Mouse (Mus musculus) adrenal gland, adult 8-10 months (tissue): ENCODE results near the gene Oaz1. TPM values are rescaled to one million over a fixed set of nuclear protein-coding genes. Genes with fewer than 3 reads are reported as not detected.
"Not testable (repeated sequence)": the region's sequence is repeated elsewhere in the genome, so short reads cannot be mapped to it uniquely, and the experiment has no call there.

Source experiments
- DNase-seq: peaks from one replicate; pipeline ENCODE4 v3.0.0; 2022
- total RNA-seq, 4 experiments: library from RNA; stranded (reverse); gene quantifications; 2 replicates each; pipeline ENCODE4 v1.2.4; 2022

The Oaz1 gene
- total RNA-seq, 4 experiments from 2014 or later: 825 to 1,012 (median 923) TPM

- DNase-seq: no peak
Observed at GRCm38 (mm10) chr10:80823847-80824643, 2.4 kb upstream of the Oaz1 start.

DNA sequence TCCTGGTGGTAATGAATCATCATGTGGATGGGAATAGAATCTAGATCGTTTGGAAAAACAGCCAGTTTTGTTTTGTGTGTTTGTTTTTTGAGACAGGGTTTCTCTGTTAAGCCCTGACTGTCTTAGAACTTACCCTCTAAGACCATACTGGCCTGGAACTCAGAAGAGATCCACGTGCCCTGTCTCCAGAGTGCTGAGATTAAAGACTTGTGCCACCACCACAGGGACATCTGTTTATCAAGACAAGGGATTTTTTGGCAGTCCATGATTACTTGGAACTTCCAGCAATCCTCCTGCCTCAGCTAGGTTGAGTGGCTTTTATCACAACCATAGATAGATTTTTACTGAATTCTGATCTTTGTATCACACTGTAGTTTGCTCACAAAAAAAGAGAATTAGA lies 1.6 kb upstream of the Oaz1 start:
- no peak for DNase-seq

GRCm38 (mm10) chr10:80827063-80827869 lies 810 bp downstream of the Oaz1 start:
- no peak for DNase-seq

GRCm38 (mm10) chr10:80827870-80828420 lies 1.5 kb downstream of the Oaz1 start:
- DNase-seq: no peak

DNA sequence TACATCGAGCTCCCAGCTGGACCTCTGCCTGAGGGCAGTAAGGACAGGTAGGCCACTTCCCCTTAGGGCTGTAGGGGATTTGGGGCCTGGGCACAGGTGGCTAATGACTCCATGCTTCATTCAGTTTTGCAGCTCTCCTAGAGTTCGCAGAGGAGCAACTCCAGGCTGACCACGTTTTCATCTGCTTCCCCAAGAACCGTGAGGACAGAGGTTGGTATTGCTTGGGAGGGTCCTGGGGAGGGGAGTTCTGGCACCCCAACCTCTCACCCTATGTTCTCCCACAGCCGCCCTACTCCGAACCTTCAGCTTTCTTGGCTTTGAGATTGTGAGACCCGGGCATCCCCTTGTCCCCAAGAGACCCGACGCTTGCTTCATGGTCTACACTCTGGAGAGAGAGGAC lies 2.1 kb downstream of the Oaz1 start:
- DNase-seq: not testable (repeated sequence)

DNA sequence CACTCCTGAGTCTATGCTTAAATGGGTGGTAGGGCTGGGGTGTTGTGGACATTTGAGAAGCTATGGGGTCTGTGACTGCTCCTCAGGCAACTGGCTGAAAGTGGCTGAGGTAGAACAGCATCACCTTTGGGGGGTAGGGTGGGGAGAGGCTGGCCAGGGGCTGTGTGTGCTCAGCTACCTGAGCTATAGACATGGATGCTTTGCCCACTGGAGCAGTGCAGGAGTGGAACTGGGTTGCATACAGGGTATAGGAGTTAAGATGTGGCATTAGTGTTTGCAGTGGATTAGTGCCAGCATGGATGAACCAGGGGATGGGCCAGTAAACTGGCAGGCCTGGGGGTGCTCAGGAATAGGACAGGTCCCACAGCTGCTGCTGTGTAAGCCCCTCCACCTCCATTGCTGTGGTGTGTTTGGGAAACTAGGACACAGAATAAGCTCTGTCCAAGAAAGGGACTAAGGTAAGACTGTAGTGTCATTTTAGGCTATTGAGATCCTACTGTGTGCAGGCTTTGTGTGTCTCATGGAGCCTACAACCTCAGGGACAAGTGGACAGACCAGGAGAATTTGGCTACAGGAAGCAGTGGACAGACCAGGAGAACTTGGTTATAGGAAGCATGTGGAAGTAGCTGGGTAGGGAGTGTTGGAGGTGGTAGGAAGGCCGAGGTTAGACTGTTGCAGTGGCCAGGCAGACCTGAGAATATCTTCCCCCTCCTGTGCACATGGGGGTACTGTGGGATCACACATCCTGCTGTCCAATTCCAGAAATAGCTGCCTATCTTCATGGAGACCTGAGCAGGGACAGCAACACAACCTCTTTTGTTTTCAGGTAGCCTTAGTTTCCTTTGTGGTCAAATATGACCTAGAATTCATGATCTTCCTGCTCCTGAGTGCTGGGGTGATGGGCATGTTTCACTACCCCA lies 3.2 kb downstream of the Oaz1 start:
- no peak for DNase-seq

- peak; percentile 61 for DNase-seq
Observed at GRCm38 (mm10) chr10:80831136-80831535, 4.7 kb downstream of the Oaz1 start.

DNA sequence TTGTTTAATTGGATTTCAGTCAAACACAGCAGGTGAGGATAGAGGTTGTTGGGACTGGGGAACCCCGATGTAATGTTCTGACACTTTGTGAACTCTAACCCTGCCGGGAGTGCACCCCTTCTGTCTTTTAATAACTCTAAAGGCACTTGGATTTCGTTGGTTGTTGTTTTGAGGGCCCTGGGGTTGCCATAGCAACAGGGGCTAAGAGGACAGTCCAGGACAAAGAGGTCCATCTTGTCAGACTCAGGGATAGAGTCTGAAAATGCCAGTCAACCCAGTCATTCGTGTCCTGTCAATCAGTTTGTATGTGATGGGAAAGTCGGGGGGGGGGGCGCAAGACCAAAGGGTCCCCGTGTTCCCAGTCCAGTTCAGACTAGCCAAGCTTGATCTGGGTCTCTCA lies 6.4 kb downstream of the Oaz1 start:
- no peak for DNase-seq

- DNase-seq: no peak
Observed at GRCm38 (mm10) chr10:80835617-80836016, 9.2 kb downstream of the Oaz1 start.

GRCm38 (mm10) chr10:80836949-80837379 lies 10.5 kb downstream of the Oaz1 start:
- DNase-seq: no peak

DNA sequence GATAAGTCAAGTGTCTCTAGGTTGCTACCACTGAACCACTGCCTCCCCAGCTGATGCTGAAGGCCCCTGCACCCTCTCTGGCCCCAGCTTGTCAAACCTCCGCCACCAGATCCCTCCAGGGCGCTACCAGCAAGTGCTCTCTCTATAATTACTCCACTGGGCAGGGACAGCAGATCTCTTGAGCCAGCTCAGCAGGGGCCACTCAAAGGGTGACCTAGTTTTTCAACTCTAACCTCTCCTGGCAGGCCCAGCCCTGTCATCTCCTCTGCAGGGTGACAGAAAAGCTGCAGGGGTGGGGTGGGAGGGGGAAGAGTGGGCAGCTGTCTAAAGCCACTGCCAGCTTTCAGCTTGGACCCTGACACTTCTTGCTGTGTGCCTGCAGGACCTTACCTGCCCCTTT lies 11.4 kb downstream of the Oaz1 start:
- no peak for DNase-seq

DNA sequence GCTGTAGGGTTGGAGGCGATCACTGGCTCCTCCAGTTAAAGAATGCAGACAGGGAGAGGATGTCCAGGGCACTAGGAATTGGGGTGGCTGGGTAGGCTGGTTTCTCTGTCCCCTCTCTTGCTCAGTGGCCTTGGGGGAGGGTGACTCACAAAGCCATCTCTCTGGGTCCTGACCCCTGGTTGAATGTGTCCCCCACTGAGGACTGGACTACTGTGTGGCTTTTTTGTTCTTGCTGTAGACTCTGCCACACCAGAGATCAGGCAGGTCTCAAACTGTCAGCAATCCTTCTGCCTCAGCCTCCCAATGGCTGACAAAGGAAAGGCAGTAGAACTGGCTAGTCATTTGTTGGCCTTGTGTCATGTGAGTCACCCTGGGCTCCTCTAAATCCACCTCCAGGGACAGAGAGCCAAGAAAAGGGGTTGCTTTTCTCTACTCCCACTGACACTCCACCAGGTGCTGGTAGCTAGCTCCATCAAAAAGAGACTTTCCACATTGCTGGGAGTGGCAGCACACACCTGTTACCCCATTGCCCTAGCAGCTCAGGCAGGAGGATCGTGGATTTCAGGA lies 12.0 kb downstream of the Oaz1 start:
- peak; percentile 58 for DNase-seq

DNA sequence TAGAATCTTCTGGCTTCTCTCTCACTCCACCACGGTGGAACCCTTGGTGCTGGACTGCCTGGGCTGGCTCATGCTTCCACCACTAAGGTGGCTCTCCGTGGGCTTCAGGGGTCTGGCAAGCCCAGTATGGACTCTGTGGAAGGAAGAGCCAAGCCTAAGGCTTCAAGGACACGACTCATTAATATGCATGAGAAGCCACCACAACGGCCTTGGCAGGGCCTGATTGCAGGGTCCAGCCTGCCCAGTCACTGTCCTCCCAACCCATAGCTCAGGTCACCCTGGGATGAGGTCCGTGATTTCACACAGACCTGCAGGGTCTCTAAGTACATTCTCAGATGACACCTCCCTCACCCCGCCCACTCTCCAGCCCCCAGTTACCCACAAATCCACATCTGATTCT lies 13.4 kb downstream of the Oaz1 start:
- no peak for DNase-seq

DNA sequence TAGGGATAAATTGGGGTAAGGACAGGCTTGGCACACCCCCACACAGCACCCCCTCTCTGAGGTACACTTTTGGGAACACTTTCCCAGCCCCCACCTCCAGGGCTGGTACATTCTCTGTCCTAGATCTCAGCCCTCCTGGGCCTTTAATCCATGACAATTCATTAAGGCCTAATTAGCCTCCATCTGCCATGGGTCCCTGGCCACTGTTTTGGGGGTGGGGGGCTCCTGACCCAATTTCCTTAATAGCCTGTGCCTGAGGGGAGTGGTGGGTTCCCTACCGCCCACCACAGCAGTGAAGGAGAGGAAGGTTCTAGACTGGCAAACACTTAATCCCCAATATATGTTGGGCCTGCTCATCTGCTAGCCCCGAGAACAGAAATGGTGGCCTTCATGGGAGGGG lies 15.2 kb downstream of the Oaz1 start:
- no peak for DNase-seq

GRCm38 (mm10) chr10:80842334-80842733 lies 15.9 kb downstream of the Oaz1 start:
- DNase-seq: no peak

DNA sequence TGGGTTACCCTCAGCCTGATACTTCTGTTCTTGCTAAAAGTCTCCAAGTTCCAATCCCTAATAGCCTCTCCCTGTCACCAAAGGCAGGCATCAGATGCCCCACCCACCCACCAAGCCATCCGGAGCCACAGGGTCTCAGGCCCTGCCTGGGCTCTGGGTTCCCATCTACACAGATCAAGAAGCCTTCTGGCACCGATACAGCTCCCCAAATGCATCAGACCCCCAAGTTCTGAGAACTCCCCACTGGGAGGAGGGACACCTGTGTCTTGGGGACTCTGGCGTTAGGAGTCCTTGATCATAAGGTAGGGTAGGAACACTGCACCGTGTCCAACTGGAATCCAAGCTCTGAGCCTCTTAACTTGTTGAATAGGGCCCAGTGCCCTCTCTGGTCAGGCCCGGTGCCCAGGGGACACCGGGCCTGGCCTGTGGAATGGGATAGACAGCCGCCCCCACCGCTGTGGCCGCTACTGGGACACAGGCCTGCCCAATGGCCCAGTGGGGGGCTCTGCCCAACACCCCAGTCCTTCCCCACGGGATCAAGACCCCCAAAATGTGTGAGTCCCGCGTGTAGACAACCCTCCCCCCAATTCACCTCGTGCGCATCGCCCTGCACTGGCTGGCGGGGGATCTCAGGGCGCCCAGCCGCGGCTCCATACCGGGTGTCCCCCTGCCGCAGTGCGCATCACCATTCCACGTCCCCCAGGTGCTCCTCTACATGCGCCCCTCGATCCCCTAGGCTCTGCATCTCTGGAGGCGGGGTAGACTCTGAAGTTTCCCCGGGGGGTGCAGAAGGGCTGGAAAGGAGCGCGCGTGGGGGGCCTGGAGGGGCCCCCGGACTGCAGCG lies 16.9 kb downstream of the Oaz1 start:
- no peak for DNase-seq

GRCm38 (mm10) chr10:80843931-80844547 lies 17.6 kb downstream of the Oaz1 start, which contains the start of gene Lingo3:
TSS of gene Lingo3 (minus strand) at chr10:80844039.
- DNase-seq: no peak

GRCm38 (mm10) chr10:80845055-80845693 lies 18.7 kb downstream of the Oaz1 start:
- no peak for DNase-seq

DNA sequence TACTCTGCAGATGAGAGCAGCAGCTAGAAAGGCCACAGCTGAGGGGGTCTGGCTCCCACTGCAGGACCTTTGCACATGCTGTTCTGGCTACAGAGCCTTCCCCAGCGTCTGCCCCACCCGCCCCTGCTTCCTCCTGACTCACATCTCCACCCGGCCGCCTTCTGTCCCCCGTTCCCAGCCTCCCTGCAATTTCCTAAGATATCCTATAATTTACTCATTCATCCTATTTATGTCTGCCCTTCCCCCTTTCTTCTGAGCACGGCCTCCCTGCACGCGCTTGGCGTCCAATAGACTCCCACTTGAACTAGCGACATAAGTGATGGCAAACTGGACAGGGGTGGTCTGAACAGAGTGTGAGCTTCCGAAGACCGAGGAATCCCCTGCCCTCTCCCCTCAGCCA lies 19.3 kb downstream of the Oaz1 start:
- no peak for DNase-seq

GRCm38 (mm10) chr10:80848571-80848970 lies 22.1 kb downstream of the Oaz1 start:
- DNase-seq: peak; percentile 51
